Mouse (Mus musculus) urinary bladder, adult 2 months (tissue): ENCODE data around the gene Ufsp1. TPM values are rescaled to one million over a fixed set of nuclear protein-coding genes. Genes with fewer than 3 reads are reported as not detected.

Experiments used
- DNase-seq: peaks from one replicate; pipeline ENCODE4 v3.0.0; 2022; ENCODE audit warnings: low spot score
- polyA plus RNA-seq: library from polyadenylated mRNA; depleted of rRNA; stranded (reverse); fragments of >200 nt; gene quantifications from 2 replicates; pipeline ENCODE4 v1.2.3, GENCODE M21; 2012; rRNA removed

The Ufsp1 gene
- polyA plus RNA-seq, 1 experiment, result 9.0 TPM

- DNase-seq, result peak; percentile 80
Observed at GRCm38 (mm10) chr5:137333512-137334174, 39.2 kb downstream of the Ufsp1 start, which contains the start of gene Slc12a9. Gene Slc12a9 (minus strand): TSS chr5:137333597.

GRCm38 (mm10) chr5:137334317-137334716, 39.9 kb downstream of the Ufsp1 start:
- no peak for DNase-seq

GRCm38 (mm10) chr5:137335066-137335465, 40.6 kb downstream of the Ufsp1 start:
- no peak for DNase-seq

- DNase-seq, result no peak
Observed at GRCm38 (mm10) chr5:137337190-137337589, 42.8 kb downstream of the Ufsp1 start.

GRCm38 (mm10) chr5:137338256-137338655, 43.8 kb downstream of the Ufsp1 start:
- DNase-seq, result peak; percentile 67

- no peak for DNase-seq
Observed at GRCm38 (mm10) chr5:137338663-137339289, 44.3 kb downstream of the Ufsp1 start.

GRCm38 (mm10) chr5:137339290-137339979, 45.0 kb downstream of the Ufsp1 start:
- DNase-seq, result no peak

GRCm38 (mm10) chr5:137340222-137340621, 45.8 kb downstream of the Ufsp1 start:
- DNase-seq, result no peak

GRCm38 (mm10) chr5:137342407-137343012, 48.1 kb downstream of the Ufsp1 start:
- no peak for DNase-seq

GRCm38 (mm10) chr5:137343412-137343811, 49.0 kb downstream of the Ufsp1 start:
- DNase-seq, result no peak

GRCm38 (mm10) chr5:137343869-137344268, 49.4 kb downstream of the Ufsp1 start:
- no peak for DNase-seq

Other genes with a start within 250 kb of the Ufsp1 start
- 96.2 and 118 TPM in 2 replicates for gene Ap1s1, start 248.5 kb upstream of the Ufsp1 start, polyA plus RNA-seq
- 6.2 and 8.3 TPM in 2 replicates for gene Serpine1, start 222.4 kb upstream of the Ufsp1 start, polyA plus RNA-seq
- 5.7 and 11.9 TPM in 2 replicates for gene Trim56, start 178.4 kb upstream of the Ufsp1 start, polyA plus RNA-seq
- gene Muc3, start 145.3 kb upstream of the Ufsp1 start, polyA plus RNA-seq, result not detected in 2 replicates
- gene Muc3a, start 82.2 kb upstream of the Ufsp1 start, polyA plus RNA-seq, result 1.3 and 1.4 TPM in 2 replicates
- 0.87 and 1.1 TPM in 2 replicates for gene Ache, start 7.1 kb upstream of the Ufsp1 start, polyA plus RNA-seq
- gene Srrt, start 13.0 kb downstream of the Ufsp1 start, polyA plus RNA-seq, result 163 and 168 TPM in 2 replicates
- gene Trip6, start 19.8 kb downstream of the Ufsp1 start, polyA plus RNA-seq, result 54.5 and 62.8 TPM in 2 replicates
- gene Slc12a9, start 39.0 kb downstream of the Ufsp1 start, polyA plus RNA-seq, result 16.6 and 17.1 TPM in 2 replicates
- 24.2 and 31.4 TPM in 2 replicates for gene Ephb4, start 55.5 kb downstream of the Ufsp1 start, polyA plus RNA-seq
- 0.11 and 0.15 TPM in 2 replicates for gene Zan, start 182.4 kb downstream of the Ufsp1 start, polyA plus RNA-seq
- gene Pop7, start 207.9 kb downstream of the Ufsp1 start, polyA plus RNA-seq, result 23.4 and 29.6 TPM in 2 replicates
- 32.4 and 34.7 TPM in 2 replicates for gene Gigyf1, start 223.9 kb downstream of the Ufsp1 start, polyA plus RNA-seq
- gene Epo, start 238.6 kb downstream of the Ufsp1 start, polyA plus RNA-seq, result not detected in 2 replicates
- 363 and 433 TPM in 2 replicates for gene Gnb2, start 238.9 kb downstream of the Ufsp1 start, polyA plus RNA-seq